Mouse (Mus musculus): ENCODE measurements at regions not wholly inside any gene's neighbourhood (a gene's known extent, or its start where the extent isn't known, plus 50 kb on each side); places are given as distances from the start of the nearest gene placed in this dataset.
A peak's percentile ranks its signal among the peaks of the same experiment; 100 is the strongest.

- DNase-seq (ENCODE audit: low read depth): no peak
Observed at GRCm38 (mm10) chr2:178660071-178660470, 229.7 kb downstream of the Cdh26 start.

GRCm38 (mm10) chr2:178662396-178662795, 232.1 kb downstream of the Cdh26 start:
- DNase-seq (ENCODE audit: low read depth): no peak

- peak; percentile 95 for DNase-seq (ENCODE audit: low read depth)
Observed at GRCm38 (mm10) chr2:178664977-178665376, 234.6 kb downstream of the Cdh26 start.

GRCm38 (mm10) chr2:178668451-178668850, 238.1 kb downstream of the Cdh26 start:
- DNase-seq (ENCODE audit: low read depth): no peak

GRCm38 (mm10) chr2:178670952-178671351, 240.6 kb downstream of the Cdh26 start:
- no peak for DNase-seq (ENCODE audit: low read depth)

GRCm38 (mm10) chr2:178673621-178674020, 243.3 kb downstream of the Cdh26 start:
- no peak for DNase-seq (ENCODE audit: low read depth)

- DNase-seq (ENCODE audit: low read depth): no peak
Observed at GRCm38 (mm10) chr2:178674621-178675020, 244.3 kb downstream of the Cdh26 start.

GRCm38 (mm10) chr2:178676970-178677369, 246.6 kb downstream of the Cdh26 start:
- DNase-seq (ENCODE audit: low read depth): no peak

- no peak for DNase-seq (ENCODE audit: low read depth)
Observed at GRCm38 (mm10) chr2:178680368-178680767, 250.0 kb downstream of the Cdh26 start.

- DNase-seq (ENCODE audit: low read depth): no peak
Observed at GRCm38 (mm10) chr2:178684026-178684958, 254.0 kb downstream of the Cdh26 start.

- no peak for DNase-seq (ENCODE audit: low read depth)
Observed at GRCm38 (mm10) chr2:178685211-178685610, 254.9 kb downstream of the Cdh26 start.

- no peak for DNase-seq (ENCODE audit: low read depth)
Observed at GRCm38 (mm10) chr2:178686167-178686601, 255.9 kb downstream of the Cdh26 start.

- DNase-seq (ENCODE audit: low read depth): no peak
Observed at GRCm38 (mm10) chr2:178688586-178688985, 258.3 kb downstream of the Cdh26 start.

- no peak for DNase-seq (ENCODE audit: low read depth)
Observed at GRCm38 (mm10) chr2:178691190-178691864, 261.0 kb downstream of the Cdh26 start.

- DNase-seq (ENCODE audit: low read depth): no peak
Observed at GRCm38 (mm10) chr2:178691865-178692228, 261.5 kb downstream of the Cdh26 start.

GRCm38 (mm10) chr2:178692231-178692630, 261.9 kb downstream of the Cdh26 start:
- DNase-seq (ENCODE audit: low read depth): no peak

GRCm38 (mm10) chr2:178698648-178699047, 268.3 kb downstream of the Cdh26 start:
- DNase-seq (ENCODE audit: low read depth): no peak

- no peak for DNase-seq (ENCODE audit: low read depth)
Observed at GRCm38 (mm10) chr2:178700825-178701224, 270.5 kb downstream of the Cdh26 start.

GRCm38 (mm10) chr2:178704510-178704909, 274.2 kb downstream of the Cdh26 start:
- no peak for DNase-seq (ENCODE audit: low read depth)

- no peak for DNase-seq (ENCODE audit: low read depth)
Observed at GRCm38 (mm10) chr2:178708649-178709048, 278.3 kb downstream of the Cdh26 start.

GRCm38 (mm10) chr2:178709192-178709881, 279.0 kb downstream of the Cdh26 start:
- DNase-seq (ENCODE audit: low read depth): no peak

- no peak for DNase-seq (ENCODE audit: low read depth)
Observed at GRCm38 (mm10) chr2:178710001-178710400, 279.7 kb downstream of the Cdh26 start.

All from c-Kit-positive CD71-negative TER-119-negative erythroid progenitor cells, embryonic 14.5 days (primary cell).